Mouse (Mus musculus): ENCODE measurements around the gene Rpl10-ps3.

The Rpl10-ps3 gene

GRCm38 (mm10) chr9:50311036-50311545, 33.7 kb downstream of the Rpl10-ps3 start:
- in situ Hi-C loops (cut with MboI, MseI) = no loop called here

GRCm38 (mm10) chr9:50305666-50306402, 38.9 kb downstream of the Rpl10-ps3 start:
- in situ Hi-C loops (cut with MboI, MseI) = no loop called here

- in situ Hi-C loops (cut with MboI, MseI) = no loop called here
These were observed 39.7 kb downstream of the Rpl10-ps3 start for GRCm38 (mm10) chr9:50305046-50305445.

DNA sequence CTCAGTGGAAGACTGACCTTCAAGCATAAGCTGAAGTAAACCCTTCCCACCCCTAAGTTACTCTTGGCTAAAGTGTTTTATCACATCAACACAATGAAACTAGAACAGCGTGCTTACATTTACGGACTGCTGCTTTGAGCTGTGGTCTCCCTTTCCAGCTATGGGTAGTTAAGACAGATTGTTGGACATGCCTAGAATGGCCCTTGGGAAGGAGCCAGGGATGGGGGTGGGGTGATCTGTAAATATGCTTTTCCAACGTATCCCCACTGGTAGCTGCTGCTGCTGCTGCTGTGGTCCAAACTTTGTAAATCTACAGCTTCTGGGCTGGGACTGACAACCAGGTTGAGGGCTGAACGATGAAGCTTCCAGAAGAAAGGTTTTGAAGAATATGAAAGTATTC, 40.8 kb downstream of the Rpl10-ps3 start:
- in situ Hi-C loops (cut with MboI, MseI) = no loop called here

DNA sequence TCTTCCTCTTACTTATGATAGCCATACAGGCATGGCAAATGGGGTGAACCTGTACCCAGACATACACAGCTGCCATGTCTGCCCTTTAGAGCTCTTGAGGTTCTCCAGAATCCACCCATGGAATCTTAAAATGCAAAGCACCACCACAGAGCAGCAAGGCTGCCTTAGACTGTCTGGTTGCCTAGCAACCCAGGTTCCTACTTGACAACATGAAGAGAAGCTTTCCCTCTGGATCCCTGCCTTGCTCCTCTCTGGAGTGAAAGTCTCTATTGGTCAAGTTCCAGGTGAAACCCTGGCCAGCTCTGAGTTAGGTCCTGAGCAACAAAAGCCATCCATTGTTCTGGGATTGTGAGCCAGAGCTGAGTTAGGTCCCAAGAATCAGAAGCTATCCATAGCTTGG, 43.0 kb downstream of the Rpl10-ps3 start:
- in situ Hi-C loops (cut with MboI, MseI) = no loop called here

DNA sequence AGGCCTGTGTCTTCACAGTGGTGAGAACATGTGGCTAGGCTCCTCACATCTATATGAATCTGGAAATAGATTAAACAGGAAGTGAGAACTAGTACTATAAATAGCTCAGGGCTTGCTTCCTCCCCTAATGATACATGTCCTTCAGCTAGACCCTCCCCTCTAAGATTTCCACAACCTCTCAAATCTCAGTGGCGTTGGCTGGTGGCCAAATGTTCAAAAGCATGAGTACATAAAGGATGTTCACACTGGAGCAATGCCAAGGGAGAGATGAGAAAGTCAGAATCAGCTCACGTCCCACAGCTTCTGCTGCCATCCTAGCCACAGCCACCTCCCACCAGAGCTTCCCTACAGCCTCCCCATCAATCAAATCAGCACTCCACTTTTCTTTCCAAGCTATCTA, 46.4 kb downstream of the Rpl10-ps3 start:
- in situ Hi-C loops (cut with MboI, MseI) = loop anchor here (10.0 kb wide), 1 partner anchor 634 kb away; no protein-coding TSS in a partner anchor
